Mouse (Mus musculus) common myeloid progenitor, adult 5-6 weeks (primary cell): Measurements from ENCODE around the gene Vash2. TPM values are rescaled to one million over a fixed set of nuclear protein-coding genes. Genes with fewer than 3 reads are reported as not detected.

Experiments
- ATAC-seq: replicated peaks from 2 replicates; pipeline ENCODE4 v1.8.0; 2016; ENCODE audit warnings: low read depth, mild to moderate bottlenecking, moderate TSS enrichment, inconsistent platforms; ENCODE audit not compliant: poor library complexity, severe bottlenecking
- total RNA-seq: library from RNA; stranded (forward); fragments of 200-1000, 187-1606 nt; gene quantifications from 2 replicates; pipeline ENCODE4 v1.2.3, GENCODE M21; 2017

Vash2 gene
- total RNA-seq, 1 experiment from 2014 or later: 0.50 TPM

GRCm38 (mm10) chr1:190978001-190978400, 1.1 kb downstream of the Vash2 start:
- no peak for ATAC-seq

- no peak for ATAC-seq
Observed at GRCm38 (mm10) chr1:190976887-190977573, 2.1 kb downstream of the Vash2 start.

GRCm38 (mm10) chr1:190974833-190975232, 4.3 kb downstream of the Vash2 start:
- ATAC-seq: no peak

GRCm38 (mm10) chr1:190974191-190974590, 4.9 kb downstream of the Vash2 start:
- no peak for ATAC-seq

- no peak for ATAC-seq
Observed at GRCm38 (mm10) chr1:190972612-190973192, 6.4 kb downstream of the Vash2 start.

- ATAC-seq: peak; percentile 54; the same call in 1 of the 2 replicates
Observed at GRCm38 (mm10) chr1:190971708-190972610, 7.1 kb downstream of the Vash2 start.

GRCm38 (mm10) chr1:190968010-190968409, 11.1 kb downstream of the Vash2 start:
- no peak for ATAC-seq

GRCm38 (mm10) chr1:190964992-190965780, 13.9 kb downstream of the Vash2 start:
- no peak for ATAC-seq

GRCm38 (mm10) chr1:190962760-190963159, 16.3 kb downstream of the Vash2 start:
- ATAC-seq: no peak

- no peak for ATAC-seq
Observed at GRCm38 (mm10) chr1:190958821-190959220, 20.3 kb downstream of the Vash2 start.

GRCm38 (mm10) chr1:190953009-190953408, 26.1 kb downstream of the Vash2 start:
- ATAC-seq: no peak

GRCm38 (mm10) chr1:190951014-190951413, 28.1 kb downstream of the Vash2 start:
- ATAC-seq: no peak

GRCm38 (mm10) chr1:190948846-190949245, 30.2 kb downstream of the Vash2 start:
- no peak for ATAC-seq

GRCm38 (mm10) chr1:190948439-190948838, 30.7 kb downstream of the Vash2 start:
- no peak for ATAC-seq

GRCm38 (mm10) chr1:190947986-190948385, 31.1 kb downstream of the Vash2 start:
- ATAC-seq: no peak

GRCm38 (mm10) chr1:190944109-190944760, 34.9 kb downstream of the Vash2 start:
- peak; percentile 99 for ATAC-seq

- ATAC-seq: no peak
Observed at GRCm38 (mm10) chr1:190939803-190940202, 39.3 kb downstream of the Vash2 start.

- no peak for ATAC-seq
Observed at GRCm38 (mm10) chr1:190930181-190930580, 48.9 kb downstream of the Vash2 start.

GRCm38 (mm10) chr1:190929010-190929695, 49.9 kb downstream of the Vash2 start:
- peak; percentile 13 for ATAC-seq
